Mouse (Mus musculus): ENCODE results near the gene Saa1. TPM values are rescaled to one million over a fixed set of nuclear protein-coding genes. Genes with fewer than 3 reads are reported as not detected.
"Not testable (repeated sequence)": the region's sequence is repeated elsewhere in the genome, so short reads cannot be mapped to it uniquely, and the experiment has no call there.

Gene Saa1
- polyA plus RNA-seq, 1 experiment from 2014 or later = 0.59 TPM

GRCm38 (mm10) chr7:46751490-46751889 is 8.7 kb upstream of the Saa1 start, which contains the start of gene Saa2:
Gene Saa2 (plus strand): TSS chr7:46751790.
- Histone ChIP-seq H3K36me3 (ENCODE audit: control insufficient read depth, insufficient read depth, low read length) (no peaks in the 10 kb centered on the region), H3K27me3 (ENCODE audit: control insufficient read depth, insufficient read depth, low read length) (no peaks in the 10 kb centered on the region), H3K4me3 (ENCODE audit: low read depth, low read length) (no peak within 1 kb of the TSS), H3K9ac (replicated peaks; ENCODE audit: low read depth, low read length) (no peak within 1 kb of the TSS), H3K4me1 (ENCODE audit: control insufficient read depth, insufficient read depth, low read length) (no peaks in the 10 kb centered on the region), H3K4me2 (replicated peaks; ENCODE audit: low read depth, low read length) (no peak within 1 kb of the TSS), H3K9me3 (ENCODE audit: control insufficient read depth, low read depth, low read length) (no peaks in the 10 kb centered on the region), H3K27ac (ENCODE audit: low read length) (no peak within 1 kb of the TSS)
- 48% methylated on average over 3 of the region's 3 CpGs for WGBS
- ATAC-seq (ENCODE audit: insufficient number of reproducible peaks, insufficient read depth, low FRiP score, low read depth) = no peak

GRCm38 (mm10) chr7:46748459-46748858 is 5.7 kb upstream of the Saa1 start:
- Histone ChIP-seq H3K27ac (ENCODE audit: low read length) (no peak overlapping the region), H3K27me3 (ENCODE audit: control insufficient read depth, insufficient read depth, low read length) (no peaks in the 10 kb centered on the region), H3K36me3 (ENCODE audit: control insufficient read depth, insufficient read depth, low read length) (no peaks in the 10 kb centered on the region), H3K9ac (replicated peaks; ENCODE audit: low read depth, low read length) (no peak overlapping the region), H3K4me2 (replicated peaks; ENCODE audit: low read depth, low read length) (no peak overlapping the region), H3K9me3 (ENCODE audit: control insufficient read depth, low read depth, low read length) (no peaks in the 10 kb centered on the region), H3K4me1 (ENCODE audit: control insufficient read depth, insufficient read depth, low read length) (no peaks in the 10 kb centered on the region), H3K4me3 (ENCODE audit: low read depth, low read length) (no peak overlapping the region)
- 60% methylated on average over 3 of the region's 3 CpGs for WGBS
- no peak for ATAC-seq (ENCODE audit: insufficient number of reproducible peaks, insufficient read depth, low FRiP score, low read depth)

- no peaks in the 10 kb centered on the region for H3K9me3 ChIP-seq (ENCODE audit: control insufficient read depth, low read depth, low read length)
- H3K4me3 ChIP-seq (ENCODE audit: low read depth, low read length) = no peak overlapping the region
- no peaks in the 10 kb centered on the region for H3K27me3 ChIP-seq (ENCODE audit: control insufficient read depth, insufficient read depth, low read length)
- H3K27ac ChIP-seq (ENCODE audit: low read length) = no peak overlapping the region
- no peaks in the 10 kb centered on the region for H3K36me3 ChIP-seq (ENCODE audit: control insufficient read depth, insufficient read depth, low read length)
- WGBS = 69% methylated on average over 7 of the region's 7 CpGs
- H3K4me2 ChIP-seq (replicated peaks; ENCODE audit: low read depth, low read length) = no peak overlapping the region
- H3K4me1 ChIP-seq (ENCODE audit: control insufficient read depth, insufficient read depth, low read length) = no peaks in the 10 kb centered on the region
- H3K9ac ChIP-seq (replicated peaks; ENCODE audit: low read depth, low read length) = no peak overlapping the region
- ATAC-seq (ENCODE audit: insufficient number of reproducible peaks, insufficient read depth, low FRiP score, low read depth) = no peak
Observed at GRCm38 (mm10) chr7:46746381-46746780, 3.6 kb upstream of the Saa1 start.

- whole genome bisulfite sequencing = 85% methylated on average over 3 of the region's 3 CpGs
- H3K27ac ChIP-seq (ENCODE audit: low read length) = no peak overlapping the region
- no peak for ATAC-seq (ENCODE audit: insufficient number of reproducible peaks, insufficient read depth, low FRiP score, low read depth)
Observed at GRCm38 (mm10) chr7:46745816-46746215, 3.0 kb upstream of the Saa1 start.

DNA sequence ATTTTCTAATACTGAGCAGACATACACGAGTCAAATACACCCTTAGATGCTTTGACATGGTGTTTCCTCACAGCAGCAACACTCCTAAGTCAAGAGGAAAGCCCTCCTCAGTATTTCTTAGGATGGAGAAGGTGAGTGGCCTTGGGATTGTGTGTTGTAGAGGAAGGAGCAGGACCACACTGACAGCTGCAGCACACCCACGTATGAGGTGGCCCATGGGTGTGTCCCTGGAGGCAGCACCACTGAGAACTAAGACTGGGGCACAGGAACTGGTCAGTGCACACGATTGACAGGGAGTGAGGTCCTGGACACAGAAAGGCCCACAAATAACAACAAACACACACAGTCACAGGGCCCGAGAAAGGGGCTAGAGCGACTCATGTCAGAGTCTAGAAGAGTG is 2.7 kb downstream of the Saa1 start:
- not testable (repeated sequence) for H3K4me1 ChIP-seq (ENCODE audit: control insufficient read depth, insufficient read depth, low read length); ATAC-seq (ENCODE audit: insufficient number of reproducible peaks, insufficient read depth, low FRiP score, low read depth); H3K27me3 ChIP-seq (ENCODE audit: control insufficient read depth, insufficient read depth, low read length); H3K27ac ChIP-seq (ENCODE audit: low read length); H3K9ac ChIP-seq (replicated peaks; ENCODE audit: low read depth, low read length); H3K9me3 ChIP-seq (ENCODE audit: control insufficient read depth, low read depth, low read length); H3K4me3 ChIP-seq (ENCODE audit: low read depth, low read length); H3K4me2 ChIP-seq (replicated peaks; ENCODE audit: low read depth, low read length); H3K36me3 ChIP-seq (ENCODE audit: control insufficient read depth, insufficient read depth, low read length)
- 70% methylated on average over 5 of the region's 5 CpGs for WGBS

More at GRCm38 (mm10) chr7:46745816-46746215, 3.0 kb upstream of the Saa1 start:
- Histone ChIP-seq H3K4me3 (ENCODE audit: low read depth, low read length) (no peak overlapping the region), H3K4me1 (ENCODE audit: control insufficient read depth, insufficient read depth, low read length) (no peaks in the 10 kb centered on the region), H3K36me3 (ENCODE audit: control insufficient read depth, insufficient read depth, low read length) (no peaks in the 10 kb centered on the region), H3K9me3 (ENCODE audit: control insufficient read depth, low read depth, low read length) (no peaks in the 10 kb centered on the region), H3K27me3 (ENCODE audit: control insufficient read depth, insufficient read depth, low read length) (no peaks in the 10 kb centered on the region), H3K4me2 (replicated peaks; ENCODE audit: low read depth, low read length) (no peak overlapping the region), H3K9ac (replicated peaks; ENCODE audit: low read depth, low read length) (no peak overlapping the region)

- Histone ChIP-seq H3K36me3 (ENCODE audit: control insufficient read depth, insufficient read depth, low read length) (no peaks in the 10 kb centered on the region), H3K27ac (ENCODE audit: low read length) (no peak overlapping the region), H3K4me1 (ENCODE audit: control insufficient read depth, insufficient read depth, low read length) (no peaks in the 10 kb centered on the region), H3K4me2 (replicated peaks; ENCODE audit: low read depth, low read length) (no peak overlapping the region), H3K4me3 (ENCODE audit: low read depth, low read length) (no peak overlapping the region), H3K27me3 (ENCODE audit: control insufficient read depth, insufficient read depth, low read length) (no peaks in the 10 kb centered on the region), H3K9ac (replicated peaks; ENCODE audit: low read depth, low read length) (no peak overlapping the region), H3K9me3 (ENCODE audit: control insufficient read depth, low read depth, low read length) (no peaks in the 10 kb centered on the region)
- 78% methylated on average over 12 of the region's 12 CpGs for WGBS
- no peak for ATAC-seq (ENCODE audit: insufficient number of reproducible peaks, insufficient read depth, low FRiP score, low read depth)
Observed at GRCm38 (mm10) chr7:46738561-46739460, 4.0 kb downstream of the Saa1 start.

DNA sequence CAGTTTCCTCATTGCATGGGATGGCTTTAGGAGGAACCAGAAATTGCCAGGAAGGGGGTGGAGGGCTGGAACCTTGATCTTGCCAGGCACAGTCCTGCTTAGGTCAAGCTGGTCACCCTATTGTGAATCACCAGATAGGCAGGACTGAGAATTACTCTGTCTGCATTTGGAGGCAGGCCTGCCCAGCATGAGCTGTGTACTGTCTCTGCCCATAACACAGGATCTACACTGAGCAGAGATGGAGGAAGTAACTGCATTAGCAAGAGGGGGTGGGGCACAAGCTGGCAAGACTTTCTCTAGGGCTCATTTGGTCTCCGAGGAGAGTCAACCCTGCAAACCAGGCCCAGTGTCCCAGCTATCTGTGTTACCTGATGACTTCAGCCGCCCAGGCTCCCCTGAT is 7.8 kb downstream of the Saa1 start:
- H3K9me3 ChIP-seq (ENCODE audit: control insufficient read depth, low read depth, low read length) = no peaks in the 10 kb centered on the region
- H3K27me3 ChIP-seq (ENCODE audit: control insufficient read depth, insufficient read depth, low read length) = no peaks in the 10 kb centered on the region
- no peaks in the 10 kb centered on the region for H3K4me1 ChIP-seq (ENCODE audit: control insufficient read depth, insufficient read depth, low read length)
- WGBS = 83% methylated on average over 2 of the region's 2 CpGs
- H3K27ac ChIP-seq (ENCODE audit: low read length) = no peak overlapping the region
- no peak overlapping the region for H3K4me3 ChIP-seq (ENCODE audit: low read depth, low read length)
- H3K4me2 ChIP-seq (replicated peaks; ENCODE audit: low read depth, low read length) = no peak overlapping the region
- H3K9ac ChIP-seq (replicated peaks; ENCODE audit: low read depth, low read length) = no peak overlapping the region
- no peaks in the 10 kb centered on the region for H3K36me3 ChIP-seq (ENCODE audit: control insufficient read depth, insufficient read depth, low read length)
- no peak for ATAC-seq (ENCODE audit: insufficient number of reproducible peaks, insufficient read depth, low FRiP score, low read depth)

DNA sequence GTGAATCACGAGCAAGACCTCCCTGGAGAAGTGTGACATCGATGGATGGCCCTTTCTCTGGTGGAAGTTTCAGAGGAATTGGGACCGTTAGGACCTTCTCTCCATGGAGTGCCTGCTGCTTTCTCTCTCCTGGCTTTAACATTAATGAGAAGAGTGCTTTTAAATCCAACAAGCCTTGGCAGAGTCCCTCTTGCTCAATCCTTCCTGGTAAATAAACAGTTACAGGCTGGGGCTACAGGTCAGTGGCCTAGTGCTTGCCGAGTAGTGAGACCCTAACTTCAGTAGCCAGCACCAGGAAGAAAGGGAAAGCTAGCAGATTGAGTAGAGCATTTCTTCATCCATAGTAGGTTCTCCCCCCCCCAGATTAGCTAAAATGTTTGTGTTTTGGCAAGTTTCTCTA is 10.3 kb downstream of the Saa1 start, which contains the start of gene Saa4:
Gene Saa4 (minus strand): TSS at position 146 of the 400 bp plus-strand sequence.
- Histone ChIP-seq H3K9me3 (ENCODE audit: control insufficient read depth, low read depth, low read length) (no peaks in the 10 kb centered on the region), H3K4me3 (ENCODE audit: low read depth, low read length) (no peak within 1 kb of the TSS), H3K27ac (ENCODE audit: low read length) (no peak within 1 kb of the TSS), H3K9ac (replicated peaks; ENCODE audit: low read depth, low read length) (no peak within 1 kb of the TSS), H3K4me2 (replicated peaks; ENCODE audit: low read depth, low read length) (no peak within 1 kb of the TSS), H3K4me1 (ENCODE audit: control insufficient read depth, insufficient read depth, low read length) (no peaks in the 10 kb centered on the region), H3K36me3 (ENCODE audit: control insufficient read depth, insufficient read depth, low read length) (no peaks in the 10 kb centered on the region), H3K27me3 (ENCODE audit: control insufficient read depth, insufficient read depth, low read length) (no peaks in the 10 kb centered on the region)
- WGBS = 70% methylated on average over 4 of the region's 4 CpGs
- no peak for ATAC-seq (ENCODE audit: insufficient number of reproducible peaks, insufficient read depth, low FRiP score, low read depth)
